Mouse (Mus musculus) heart, embryonic 12.5 days (tissue): ENCODE measurements around the gene Tomm7. TPM values are rescaled to one million over a fixed set of nuclear protein-coding genes. Genes with fewer than 3 reads are reported as not detected.
A peak's percentile ranks its signal among the peaks of the same experiment; 100 is the strongest.

Experiments
- ATAC-seq: fragments of 200-750 bp; cut with Nextera tagmentation; 2 replicates; pipeline ENCODE4 v1.8.0; 2017; ENCODE audit warnings: moderate TSS enrichment, moderate library complexity; ENCODE audit not compliant: insufficient number of reproducible peaks, low FRiP score
- H3K27ac ChIP-seq: fragments of 300-500 bp; sonication (generic); 2 replicates; pipeline ENCODE4 v1.5.1; 2016; ENCODE audit warnings: mild to moderate bottlenecking, moderate library complexity; ENCODE audit not compliant: poor library complexity, severe bottlenecking
- H3K27me3 ChIP-seq: fragments of 300-500 bp; sonication (generic); replicated peaks from 2 replicates; pipeline ENCODE4 v1.6.1; 2016; ENCODE audit warnings: mild to moderate bottlenecking, moderate library complexity
- H3K36me3 ChIP-seq: fragments of 300-500 bp; sonication (generic); 2 replicates; pipeline ENCODE4 v1.6.1; 2016; ENCODE audit warnings: mild to moderate bottlenecking, moderate library complexity
- H3K4me1 ChIP-seq: fragments of 300-500 bp; sonication (generic); replicated peaks from 2 replicates; pipeline ENCODE4 v1.6.1; 2016; ENCODE audit warnings: mild to moderate bottlenecking
- H3K4me2 ChIP-seq: fragments of 300-500 bp; sonication (generic); 2 replicates; pipeline ENCODE4 v1.6.1; 2016; ENCODE audit warnings: mild to moderate bottlenecking, moderate library complexity
- H3K4me3 ChIP-seq: fragments of 300-500 bp; sonication (generic); 2 replicates; pipeline ENCODE4 v1.5.1; 2016; ENCODE audit warnings: mild to moderate bottlenecking
- H3K9ac ChIP-seq: fragments of 300-500 bp; sonication (generic); 2 replicates; pipeline ENCODE4 v1.6.1; 2016; ENCODE audit warnings: mild to moderate bottlenecking, moderate library complexity
- H3K9me3 ChIP-seq: fragments of 300-500 bp; sonication (generic); replicated peaks from 2 replicates; pipeline ENCODE4 v1.6.1; 2016; ENCODE audit warnings: mild to moderate bottlenecking, moderate library complexity
- WGBS: fragments of 180-500 bp; shearing (Covaris S2); methylation state at CpG from one replicate; pipeline ENCODE4 v1.1.7; 2016; 5-methylcytosine and 5-hydroxymethylcytosine counted together
- polyA plus RNA-seq: library from polyadenylated mRNA; unstranded; fragments of >200 nt; fragmentation: Nextera tagmentation; extraction: Ambion mirVana; gene quantifications from 2 replicates; pipeline ENCODE4 v1.2.1, GENCODE M21; 2016

The Tomm7 gene
- polyA plus RNA-seq, 1 experiment from 2014 or later: 96.3 TPM

GRCm38 (mm10) chr5:23816681-23817080 is 27.3 kb downstream of the Tomm7 start:
- 88% methylated on average over 15 of the region's 15 CpGs for WGBS
- Histone ChIP-seq H3K36me3 (peaks cover 82% of the 10 kb centered on the region), H3K4me1 (no peaks in the 10 kb centered on the region), H3K9ac (no peak overlapping the region), H3K4me2 (no peak overlapping the region), H3K4me3 (no peak overlapping the region), H3K9me3 (peaks cover 11% of the 10 kb centered on the region), H3K27ac (no peak overlapping the region), H3K27me3 (no peaks in the 10 kb centered on the region)
- no peak for ATAC-seq

GRCm38 (mm10) chr5:23814841-23815240 is 29.1 kb downstream of the Tomm7 start:
- 93% methylated on average over 5 of the region's 5 CpGs for WGBS
- no peaks in the 10 kb centered on the region for H3K4me1 ChIP-seq
- no peak overlapping the region for H3K9ac ChIP-seq
- ATAC-seq: no peak
- no peak overlapping the region for H3K4me3 ChIP-seq
- no peaks in the 10 kb centered on the region for H3K27me3 ChIP-seq
- H3K9me3 ChIP-seq: peaks cover 11% of the 10 kb centered on the region
- H3K27ac ChIP-seq: no peak overlapping the region
- peaks cover 90% of the 10 kb centered on the region for H3K36me3 ChIP-seq
- no peak overlapping the region for H3K4me2 ChIP-seq

GRCm38 (mm10) chr5:23792726-23793125 is 51.2 kb downstream of the Tomm7 start:
- no peak overlapping the region for H3K4me3 ChIP-seq
- peaks cover 50% of the 10 kb centered on the region for H3K36me3 ChIP-seq
- 85% methylated on average over 2 of the region's 2 CpGs for WGBS
- H3K4me1 ChIP-seq: peaks cover 12% of the 10 kb centered on the region
- no peak overlapping the region for H3K4me2 ChIP-seq
- ATAC-seq: no peak
- no peaks in the 10 kb centered on the region for H3K9me3 ChIP-seq
- no peak overlapping the region for H3K9ac ChIP-seq
- H3K27ac ChIP-seq: no peak overlapping the region
- H3K27me3 ChIP-seq: no peaks in the 10 kb centered on the region

GRCm38 (mm10) chr5:23789078-23789612 is 54.8 kb downstream of the Tomm7 start:
- peak overlapping the region; percentile 97 for H3K4me2 ChIP-seq
- H3K27me3 ChIP-seq: no peaks in the 10 kb centered on the region
- peak overlapping the region; percentile 92 for H3K9ac ChIP-seq
- H3K9me3 ChIP-seq: no peaks in the 10 kb centered on the region
- H3K4me1 ChIP-seq: peaks cover 14% of the 10 kb centered on the region
- peaks cover 22% of the 10 kb centered on the region for H3K36me3 ChIP-seq
- H3K4me3 ChIP-seq: no peak overlapping the region
- H3K27ac ChIP-seq: no peak overlapping the region
- no peak for ATAC-seq
- 79% methylated on average over 4 of the region's 4 CpGs for WGBS

Other genes starting within 250 kb of the Tomm7 start
- gene Srpk2, start 159.5 kb downstream of the Tomm7 start, polyA plus RNA-seq: 48.0 and 50.1 TPM in 2 replicates
- gene Pus7, start 60.5 kb downstream of the Tomm7 start, polyA plus RNA-seq: 27.3 and 28.9 TPM in 2 replicates
- 32.1 and 32.2 TPM in 2 replicates for gene Rint1, start 56.5 kb downstream of the Tomm7 start, polyA plus RNA-seq
- 51.5 and 51.7 TPM in 2 replicates for gene Fam126a, start 186.5 kb upstream of the Tomm7 start, polyA plus RNA-seq